Mouse (Mus musculus): ENCODE measurements around the gene Cyfip2.

GRCm38 (mm10) chr11:46209884-46210283, 102.8 kb downstream of the Cyfip2 start:
- TF ChIP-seq CTCF (IDR thresholded peaks at IDR 0.05) (no peak), EP300 (IDR thresholded peaks at IDR 0.05) (no peak)
